Mouse (Mus musculus) heart, embryonic 16.5 days (tissue): ENCODE measurements around the gene Rprd1b. TPM values are rescaled to one million over a fixed set of nuclear protein-coding genes. Genes with fewer than 3 reads are reported as not detected.

Experiments
- ATAC-seq: fragments of 200-750 bp; cut with Nextera tagmentation; replicated peaks from 2 replicates; pipeline ENCODE4 v1.8.0; 2017; ENCODE audit warnings: moderate number of reproducible peaks; ENCODE audit not compliant: insufficient read depth, low FRiP score; ENCODE audit errors: extremely low read depth
- H3K27ac ChIP-seq: fragments of 300-500 bp; sonication (generic); 2 replicates; pipeline ENCODE4 v1.5.1; 2014; ENCODE audit warnings: mild to moderate bottlenecking, low read length, control low read depth, moderate library complexity
- H3K27me3 ChIP-seq: fragments of 300-500 bp; sonication (generic); 2 replicates; pipeline ENCODE4 v1.6.1; 2014; ENCODE audit warnings: low read length, mixed read lengths; ENCODE audit not compliant: control insufficient read depth, insufficient read depth
- H3K36me3 ChIP-seq: fragments of 300-500 bp; sonication (generic); 2 replicates; pipeline ENCODE4 v1.6.1; 2014; ENCODE audit not compliant: control insufficient read depth, insufficient read depth
- H3K4me1 ChIP-seq: fragments of 300-500 bp; sonication (generic); 2 replicates; pipeline ENCODE4 v1.6.1; 2014; ENCODE audit warnings: low read length, mixed read lengths; ENCODE audit not compliant: control insufficient read depth, insufficient read depth
- H3K4me2 ChIP-seq: fragments of 300-500 bp; sonication (generic); 2 replicates; pipeline ENCODE4 v1.6.1; 2014; ENCODE audit warnings: low read depth, mild to moderate bottlenecking, control low read depth, low read length
- H3K4me3 ChIP-seq: fragments of 300-500 bp; sonication (generic); 2 replicates; pipeline ENCODE4 v1.5.1; 2014; ENCODE audit warnings: mild to moderate bottlenecking, control low read depth, low read length
- H3K9ac ChIP-seq: fragments of 300-500 bp; sonication (generic); 2 replicates; pipeline ENCODE4 v1.6.1; 2014; ENCODE audit warnings: low read length, control low read depth
- H3K9me3 ChIP-seq: fragments of 300-500 bp; sonication (generic); replicated peaks from 2 replicates; pipeline ENCODE4 v1.6.1; 2016; ENCODE audit warnings: low read length; ENCODE audit not compliant: control insufficient read depth
- WGBS: fragments of 180-500 bp; shearing (Covaris S2); extraction: QIAGEN DNeasy Blood & Tissue Kit; methylation state at CpG from one replicate; pipeline ENCODE4 v1.1.7; 2014; 5-methylcytosine and 5-hydroxymethylcytosine counted together
- polyA plus RNA-seq: library from polyadenylated mRNA; unstranded; fragments of >200 nt; fragmentation: Nextera tagmentation; extraction: Ambion mirVana; gene quantifications from 2 replicates; pipeline ENCODE4 v1.2.1, GENCODE M21; 2015

Gene Rprd1b
- polyA plus RNA-seq, 1 experiment from 2014 or later = 32.0 TPM

DNA sequence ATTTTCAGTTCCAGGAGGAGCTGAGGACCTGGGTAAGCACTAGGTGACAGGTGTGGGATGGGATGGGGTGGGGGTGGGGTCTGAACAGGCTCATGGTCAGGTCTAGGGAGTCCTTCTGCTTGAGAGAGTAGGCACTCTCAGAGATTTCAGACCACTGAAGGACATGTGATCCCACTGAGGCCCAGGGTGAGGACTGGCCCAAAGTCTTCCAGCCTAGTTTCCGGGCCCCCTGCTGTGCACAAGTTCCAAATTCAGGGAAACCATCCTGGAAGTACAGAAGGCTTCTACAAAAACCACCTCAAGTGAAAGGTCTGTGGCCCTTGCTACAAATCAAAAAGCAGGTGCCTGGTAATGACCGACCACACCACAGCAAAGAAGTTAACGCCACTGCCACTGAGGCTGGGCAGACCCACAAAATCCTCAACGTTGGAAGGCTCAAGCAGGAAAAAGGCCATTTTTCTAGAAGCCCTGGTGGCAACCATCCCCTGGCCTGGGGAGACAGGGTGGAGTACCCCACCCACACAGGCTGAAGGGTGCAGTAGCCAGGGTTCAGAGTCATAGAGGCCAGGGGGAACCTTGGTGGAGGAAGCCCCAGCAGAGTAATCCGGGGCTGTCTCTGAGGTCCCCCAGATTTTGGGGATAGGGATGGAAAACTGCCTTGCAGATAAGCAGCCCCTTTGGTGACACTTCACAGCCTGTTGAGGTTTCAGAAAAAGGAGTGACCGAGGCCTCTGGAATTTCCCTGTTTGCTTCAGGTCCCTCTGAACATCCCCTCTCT, 116.6 kb downstream of the Rprd1b start:
- no peaks in the 10 kb centered on the region for H3K9me3 ChIP-seq
- peak overlapping the region; percentile 88 for H3K9ac ChIP-seq
- peaks cover 47% of the 10 kb centered on the region for H3K4me1 ChIP-seq
- peak overlapping the region; percentile 74 for H3K4me2 ChIP-seq
- H3K36me3 ChIP-seq = peaks cover 8% of the 10 kb centered on the region; the same call in 1 of the 2 replicates
- no peak for ATAC-seq
- no peaks in the 10 kb centered on the region for H3K27me3 ChIP-seq
- H3K4me3 ChIP-seq = peak overlapping the region; percentile 70
- H3K27ac ChIP-seq = peak overlapping the region; percentile 85
- 57% methylated on average over 6 of the region's 6 CpGs for WGBS

DNA sequence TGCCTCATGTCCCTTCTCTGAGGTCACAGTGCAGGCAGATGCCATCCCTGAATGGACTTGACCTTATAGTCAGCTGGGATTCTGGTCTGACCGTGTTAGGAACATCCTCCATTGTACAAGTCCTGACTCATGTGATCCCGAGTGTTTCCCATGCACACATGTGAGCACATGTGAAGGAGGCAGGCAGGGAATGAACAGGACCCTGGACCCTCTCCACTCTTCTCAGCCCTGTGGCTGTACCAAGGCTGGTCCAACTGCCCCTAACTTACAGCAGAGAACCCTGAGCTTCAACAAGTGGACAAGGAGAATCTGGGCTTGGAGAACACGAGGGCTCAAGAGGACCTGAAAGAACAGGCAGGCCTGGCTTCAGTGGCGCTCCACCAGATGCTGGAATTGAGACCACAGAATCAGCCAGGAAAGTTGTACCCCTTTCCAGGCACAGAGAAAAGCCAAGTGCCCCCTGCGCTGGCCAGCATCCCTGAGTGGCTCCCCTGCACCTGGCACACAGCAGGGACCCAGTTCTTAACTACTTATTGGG, 117.3 kb downstream of the Rprd1b start:
- peak overlapping the region; percentile 74 for H3K4me2 ChIP-seq
- 35% methylated on average over 5 of the region's 5 CpGs for WGBS
- no peaks in the 10 kb centered on the region for H3K27me3 ChIP-seq
- ATAC-seq = no peak
- peak overlapping the region; percentile 85 for H3K27ac ChIP-seq
- peaks cover 41% of the 10 kb centered on the region for H3K4me1 ChIP-seq
- H3K36me3 ChIP-seq = peaks cover 8% of the 10 kb centered on the region; the same call in 1 of the 2 replicates
- H3K9ac ChIP-seq = peak overlapping the region; percentile 88
- no peaks in the 10 kb centered on the region for H3K9me3 ChIP-seq
- H3K4me3 ChIP-seq = peak overlapping the region; percentile 70

DNA sequence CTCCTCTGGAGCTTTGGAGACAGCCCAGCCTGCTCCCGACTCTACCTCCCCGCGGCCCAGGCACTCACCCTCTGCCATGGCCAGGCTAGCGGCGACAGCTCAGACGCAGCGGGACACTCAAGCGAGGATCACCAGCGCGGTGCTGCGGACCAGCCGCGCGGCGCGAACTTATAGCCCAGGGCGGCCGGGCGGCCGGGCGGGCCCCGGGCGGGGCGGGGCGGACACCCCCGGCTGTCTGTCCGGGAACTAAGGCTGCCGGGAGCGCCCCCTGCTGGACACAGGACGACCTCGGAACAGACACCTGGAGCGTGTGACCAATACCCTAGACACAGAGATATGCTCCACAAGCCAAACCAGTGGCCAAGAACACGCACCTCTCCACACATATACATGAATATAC, 117.9 kb downstream of the Rprd1b start, which contains the start of gene Tgm2:
Tgm2 (minus strand) TSS at position 214 of the 400 bp plus-strand sequence.
- Histone ChIP-seq H3K9ac (peak within 1 kb of the TSS; percentile 88), H3K36me3 (peaks cover 6% of the 10 kb centered on the region; the same call in 1 of the 2 replicates), H3K4me1 (peaks cover 34% of the 10 kb centered on the region), H3K27ac (peak within 1 kb of the TSS; percentile 85), H3K9me3 (peaks cover 6% of the 10 kb centered on the region; the same call in 1 of the 2 replicates), H3K4me3 (peak within 1 kb of the TSS; percentile 70), H3K27me3 (no peaks in the 10 kb centered on the region), H3K4me2 (peak within 1 kb of the TSS; percentile 74)
- peak; percentile 67 for ATAC-seq
- under 1% methylated on average over 33 of the region's 33 CpGs for WGBS

DNA sequence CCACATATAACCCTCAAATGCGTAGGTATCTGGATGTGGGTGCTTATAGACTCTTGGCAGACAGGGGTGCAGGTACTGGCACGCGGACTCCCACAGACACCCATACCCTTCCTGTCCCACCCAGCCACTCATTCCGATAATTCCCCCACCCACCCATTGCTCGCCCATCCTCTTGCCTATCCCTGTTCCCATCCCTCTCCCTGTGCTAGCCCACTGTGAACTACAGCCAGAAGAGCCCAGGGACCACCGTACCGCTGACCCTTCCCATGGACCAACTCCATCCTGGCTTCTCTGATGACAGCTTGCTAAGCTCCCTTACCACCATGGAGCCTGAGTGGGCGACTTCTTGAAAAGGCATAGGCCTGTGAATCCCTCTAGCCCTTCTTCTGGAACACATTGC, 118.7 kb downstream of the Rprd1b start:
- Histone ChIP-seq H3K4me3 (no peak overlapping the region), H3K9ac (no peak overlapping the region), H3K4me1 (peaks cover 29% of the 10 kb centered on the region), H3K4me2 (no peak overlapping the region), H3K9me3 (peaks cover 7% of the 10 kb centered on the region; the same call in 1 of the 2 replicates), H3K27me3 (no peaks in the 10 kb centered on the region), H3K27ac (no peak overlapping the region), H3K36me3 (peaks cover 6% of the 10 kb centered on the region; the same call in 1 of the 2 replicates)
- 92% methylated on average over 8 of the region's 8 CpGs for WGBS
- ATAC-seq = no peak

DNA sequence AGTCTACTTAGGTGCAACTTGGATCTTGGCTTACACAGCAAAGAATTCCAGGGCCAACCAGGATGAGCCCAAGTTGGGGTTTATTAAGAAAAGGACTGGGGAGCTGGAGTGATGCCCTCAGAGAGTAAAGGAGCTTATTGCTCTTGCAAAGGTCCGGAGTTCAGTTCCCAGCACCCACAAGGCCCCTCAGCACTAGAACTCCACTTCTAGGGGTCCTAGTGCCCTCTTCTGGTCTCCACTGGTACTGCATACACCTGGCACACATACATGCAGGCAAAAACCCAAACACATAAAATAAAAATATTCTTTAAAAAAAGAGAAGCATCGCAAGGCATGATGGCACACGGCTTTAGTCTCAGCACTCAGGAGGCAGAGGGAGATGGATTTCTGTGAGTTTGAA, 122.8 kb downstream of the Rprd1b start:
- Histone ChIP-seq H3K27ac (no peak overlapping the region), H3K4me3 (no peak overlapping the region), H3K9ac (no peak overlapping the region), H3K27me3 (no peaks in the 10 kb centered on the region), H3K9me3 (peaks cover 7% of the 10 kb centered on the region; the same call in 1 of the 2 replicates), H3K4me1 (peaks cover 22% of the 10 kb centered on the region), H3K36me3 (no peaks in the 10 kb centered on the region), H3K4me2 (no peak overlapping the region)
- ATAC-seq = no peak
- WGBS = 99% methylated on average over 3 of the region's 3 CpGs

DNA sequence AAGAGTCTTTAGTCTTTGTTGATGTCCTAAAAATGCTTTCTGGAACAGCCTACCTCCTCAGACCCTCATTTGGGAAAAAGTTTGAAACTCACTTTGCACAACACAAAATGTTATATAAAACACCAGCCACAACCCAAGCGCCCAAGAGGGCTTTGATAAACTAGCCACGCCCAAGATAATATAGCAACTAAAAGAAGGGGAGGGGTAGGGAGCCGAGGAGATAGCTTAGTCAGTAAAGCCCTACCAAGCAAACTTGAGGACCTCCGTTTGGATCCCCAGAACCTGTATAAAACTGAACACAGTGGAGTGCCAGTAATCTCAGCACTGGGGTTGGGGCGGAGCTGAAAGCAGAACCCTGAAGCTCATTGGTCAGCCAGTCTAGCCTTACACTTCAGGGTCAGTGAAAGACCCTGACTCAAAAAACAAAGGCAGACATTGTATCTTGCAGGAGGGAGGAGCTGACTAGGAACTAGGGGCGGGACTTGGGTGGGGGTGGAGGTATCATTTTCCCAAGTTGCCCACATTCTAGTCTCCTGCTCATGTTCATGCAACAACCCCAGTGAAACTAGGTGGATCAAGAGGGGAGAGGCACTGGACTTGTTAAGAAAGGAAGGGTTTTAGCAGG, 124.5 kb downstream of the Rprd1b start:
- Histone ChIP-seq H3K27ac (no peak overlapping the region), H3K4me1 (peaks cover 22% of the 10 kb centered on the region), H3K4me2 (no peak overlapping the region), H3K9ac (no peak overlapping the region), H3K4me3 (no peak overlapping the region), H3K9me3 (peaks cover 7% of the 10 kb centered on the region; the same call in 1 of the 2 replicates), H3K36me3 (no peaks in the 10 kb centered on the region), H3K27me3 (no peaks in the 10 kb centered on the region)
- 49% methylated on average over 6 of the region's 6 CpGs for WGBS
- ATAC-seq = no peak

DNA sequence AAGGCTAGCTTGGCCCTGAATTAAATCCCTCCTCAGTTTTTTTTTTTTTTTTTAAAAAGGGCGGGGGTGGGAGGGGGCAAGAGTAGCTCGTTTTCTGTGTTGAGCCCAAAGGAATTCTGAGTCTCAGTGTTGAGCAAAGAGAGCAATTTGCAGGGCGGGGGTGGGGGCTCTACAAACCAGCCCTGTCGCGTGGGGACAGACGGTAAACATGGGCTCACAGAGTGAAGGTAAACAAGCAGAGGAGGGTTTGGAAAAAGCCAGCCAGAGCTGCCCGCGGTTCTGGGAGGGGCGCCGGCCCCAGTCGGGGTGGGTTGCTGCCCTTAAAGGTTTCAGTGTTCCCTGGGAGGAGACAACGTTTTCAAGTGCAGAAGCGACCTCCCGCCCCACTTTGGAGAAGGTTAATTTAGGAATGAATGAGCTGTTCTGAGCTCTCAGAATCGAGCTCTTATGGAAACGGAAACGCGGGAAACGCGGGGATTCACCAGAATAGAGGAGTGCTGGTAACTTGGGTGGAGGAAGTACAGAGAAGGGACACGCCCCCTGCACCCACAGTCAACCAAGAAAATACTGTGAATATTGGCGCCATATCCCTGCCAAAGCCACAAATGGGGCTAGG, 125.5 kb downstream of the Rprd1b start:
- peak overlapping the region; percentile 71 for H3K9ac ChIP-seq
- no peaks in the 10 kb centered on the region for H3K36me3 ChIP-seq
- peak overlapping the region; percentile 52 for H3K4me3 ChIP-seq
- no peaks in the 10 kb centered on the region for H3K27me3 ChIP-seq
- H3K27ac ChIP-seq = peak overlapping the region; percentile 36; the same call in 1 of the 2 replicates
- H3K4me1 ChIP-seq = peaks cover 22% of the 10 kb centered on the region
- H3K4me2 ChIP-seq = peak overlapping the region; percentile 75
- ATAC-seq = 0 out of 2 replicates have a peak, but pooled peaks have one; percentile 25
- H3K9me3 ChIP-seq = peaks cover 7% of the 10 kb centered on the region; the same call in 1 of the 2 replicates
- WGBS = 1% methylated on average over 22 of the region's 22 CpGs

DNA sequence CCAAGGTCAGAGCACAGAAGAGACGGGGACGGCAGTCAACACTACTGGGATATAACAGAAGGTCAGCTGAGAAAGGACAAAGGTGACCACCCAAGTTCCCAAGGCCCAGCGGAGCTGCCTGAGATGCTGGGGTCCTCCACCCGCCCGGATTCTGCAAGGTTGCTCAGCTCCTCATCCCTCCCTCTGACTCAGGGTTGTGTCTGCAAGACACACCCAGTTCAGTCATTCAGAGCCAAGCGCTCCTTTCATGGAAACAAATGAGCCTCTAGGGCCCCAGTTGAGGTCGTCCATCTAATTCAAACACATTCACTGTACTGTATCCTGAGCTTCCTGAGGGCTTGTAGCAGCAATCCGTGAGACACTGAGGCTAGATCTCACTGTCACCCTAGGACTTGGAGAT, 126.3 kb downstream of the Rprd1b start:
- Histone ChIP-seq H3K4me2 (no peak overlapping the region), H3K4me1 (peaks cover 26% of the 10 kb centered on the region), H3K36me3 (no peaks in the 10 kb centered on the region), H3K27ac (no peak overlapping the region), H3K9me3 (peaks cover 7% of the 10 kb centered on the region; the same call in 1 of the 2 replicates), H3K4me3 (no peak overlapping the region), H3K27me3 (no peaks in the 10 kb centered on the region), H3K9ac (no peak overlapping the region)
- WGBS = 76% methylated on average over 8 of the region's 8 CpGs
- no peak for ATAC-seq
